ENCODE assay signal across 11 mouse cellular contexts in genomic region chr12:47163171-47163570, GRCm38 (mm10).
DNase-seq lines count a peak whose midpoint lies in the region; ATAC-seq and TF ChIP-seq lines count a peak whose summit lies in the region.
"Had no signal": no experiment of that assay in that cellular context is flagged by ENCODE, and none has a peak within 500 bp of the region (broad histone marks: within the 10 kb centered on the region; RNA-seq: fewer than 3 reads in every experiment).

No protein-coding gene starts in this region.

- no peak overlapping the region for H3K4me3 ChIP-seq in heart, embryonic 12.5 days
- H3K4me3 ChIP-seq in hindbrain, embryonic 11.5 days (ENCODE audit: low read depth, low read length) = no peak overlapping the region
- H3K4me3 ChIP-seq in midbrain, postnatal 0 days (ENCODE audit: low read depth, low read length) = no peak overlapping the region
- no peak overlapping the region for H3K4me3 ChIP-seq in kidney, embryonic 15.5 days (replicated peaks)
- H3K4me3 ChIP-seq: erythroblast, embryonic 14.5 days; lung, embryonic 15.5 days had no signal

- H3K4me1 ChIP-seq in heart, embryonic 12.5 days (replicated peaks) = no peaks in the 10 kb centered on the region
- H3K4me1 ChIP-seq in hindbrain, embryonic 11.5 days (replicated peaks; ENCODE audit: control insufficient read depth, insufficient read depth, low read length) = no peaks in the 10 kb centered on the region
- H3K4me1 ChIP-seq in midbrain, postnatal 0 days (ENCODE audit: insufficient read depth, low read length) = 0 out of 2 replicates have a peak, but pooled peaks cover 2% of the 10 kb centered on the region
- H3K4me1 ChIP-seq in kidney, embryonic 15.5 days = peaks cover 6% of the 10 kb centered on the region; the same call in 1 of the 2 replicates

- H3K9ac ChIP-seq in heart, embryonic 12.5 days = no peak overlapping the region
- H3K9ac ChIP-seq in hindbrain, embryonic 11.5 days (ENCODE audit: low read depth, low read length) = no peak overlapping the region
- H3K9ac ChIP-seq in midbrain, postnatal 0 days (replicated peaks; ENCODE audit: low read length, poor library complexity, severe bottlenecking) = peak overlapping the region; percentile 42; the same call in 1 of the 2 replicates
- no peak overlapping the region for H3K9ac ChIP-seq in kidney, embryonic 15.5 days
- H3K9ac ChIP-seq: lung, embryonic 15.5 days had no signal

- no peak for TF ChIP-seq CTCF in midbrain, postnatal 0 days (IDR thresholded peaks at IDR 0.05)

- 39% methylated on average over 1 of the region's 1 CpGs for WGBS in heart, embryonic 12.5 days
- WGBS in hindbrain, embryonic 11.5 days = 25% methylated on average over 1 of the region's 1 CpGs
- WGBS in midbrain, postnatal 0 days = 9% methylated on average over 1 of the region's 1 CpGs
- WGBS in kidney, embryonic 15.5 days = 38% methylated on average over 1 of the region's 1 CpGs

- no peaks in the 10 kb centered on the region for H3K9me3 ChIP-seq in heart, embryonic 12.5 days (replicated peaks)
- H3K9me3 ChIP-seq in hindbrain, embryonic 11.5 days (ENCODE audit: control insufficient read depth, low read length) = no peaks in the 10 kb centered on the region
- H3K9me3 ChIP-seq in midbrain, postnatal 0 days (ENCODE audit: low read length) = no peaks in the 10 kb centered on the region
- no peaks in the 10 kb centered on the region for H3K9me3 ChIP-seq in kidney, embryonic 15.5 days (replicated peaks)
- H3K9me3 ChIP-seq: lung, embryonic 15.5 days had no signal

- no peak overlapping the region for H3K27ac ChIP-seq in heart, embryonic 12.5 days (ENCODE audit: poor library complexity, severe bottlenecking)
- peak overlapping the region; percentile 39 for H3K27ac ChIP-seq in hindbrain, embryonic 11.5 days (ENCODE audit: low read depth, low read length)
- H3K27ac ChIP-seq in midbrain, postnatal 0 days (ENCODE audit: low read depth, low read length) = peak overlapping the region; percentile 38
- H3K27ac ChIP-seq in kidney, embryonic 15.5 days = no peak overlapping the region
- H3K27ac ChIP-seq: lung, embryonic 15.5 days had no signal

- peak overlapping the region; percentile 54 for H3K4me2 ChIP-seq in heart, embryonic 12.5 days
- H3K4me2 ChIP-seq in hindbrain, embryonic 11.5 days (replicated peaks; ENCODE audit: low read depth, low read length) = peak overlapping the region; percentile 19
- H3K4me2 ChIP-seq in midbrain, postnatal 0 days (ENCODE audit: low read depth, low read length, poor library complexity, severe bottlenecking) = no peak overlapping the region
- no peak overlapping the region for H3K4me2 ChIP-seq in kidney, embryonic 15.5 days
- H3K4me2 ChIP-seq: lung, embryonic 15.5 days had no signal

- no peak for ATAC-seq in heart, embryonic 12.5 days (ENCODE audit: insufficient number of reproducible peaks, low FRiP score)
- ATAC-seq in hindbrain, embryonic 11.5 days (ENCODE audit: low FRiP score) = peak; percentile 28; the same call in 1 of the 2 replicates
- ATAC-seq in midbrain, postnatal 0 days (ENCODE audit: low FRiP score) = no peak
- ATAC-seq in kidney, embryonic 15.5 days (replicated peaks; ENCODE audit: low FRiP score) = no peak

- H3K27me3 ChIP-seq in heart, embryonic 12.5 days (replicated peaks) = no peaks in the 10 kb centered on the region
- no peaks in the 10 kb centered on the region for H3K27me3 ChIP-seq in hindbrain, embryonic 11.5 days (ENCODE audit: control insufficient read depth, insufficient read depth, low read length)
- H3K27me3 ChIP-seq in midbrain, postnatal 0 days (ENCODE audit: insufficient read depth, low read length) = no peaks in the 10 kb centered on the region
- no peaks in the 10 kb centered on the region for H3K27me3 ChIP-seq in kidney, embryonic 15.5 days
- H3K27me3 ChIP-seq: lung, embryonic 15.5 days had no signal

- no peaks in the 10 kb centered on the region for H3K36me3 ChIP-seq in heart, embryonic 12.5 days
- no peaks in the 10 kb centered on the region for H3K36me3 ChIP-seq in hindbrain, embryonic 11.5 days (ENCODE audit: control insufficient read depth, insufficient read depth, low read length)
- no peaks in the 10 kb centered on the region for H3K36me3 ChIP-seq in midbrain, postnatal 0 days (ENCODE audit: insufficient read depth, low read length)
- no peaks in the 10 kb centered on the region for H3K36me3 ChIP-seq in kidney, embryonic 15.5 days
- H3K36me3 ChIP-seq: lung, embryonic 15.5 days had no signal

- intact Hi-C loops in gastrocnemius, postnatal 36 days (cut with DNase I) = no loop called here

- DNase-seq in heart, adult 8-10 months (ENCODE audit: low spot score) = no peak
- peak; percentile 8 for DNase-seq in brain, embryonic 18.5 days (ENCODE audit: low read depth, low spot score)
- DNase-seq in hindbrain, embryonic 11.5 days (ENCODE audit: low spot score) = peak; percentile 12
- peak; percentile 45 for DNase-seq in midbrain, postnatal 0 days (ENCODE audit: low spot score)
- DNase-seq in gastrocnemius, postnatal 36 days = no peak
- no peak for DNase-seq in left cerebral cortex, adult 18-20 months (ENCODE audit: low spot score in 2 of 2)
- DNase-seq: kidney, postnatal 25 days had no signal

Comparison
In these comparisons a context has a peak if more than half of its experiments do, and no peak if none do; other contexts are left out.
1. H3K27ac ChIP-seq: peak in hindbrain, embryonic 11.5 days (single experiment) and midbrain, postnatal 0 days (single experiment); none in heart, embryonic 12.5 days (single experiment) and kidney, embryonic 15.5 days (single experiment).
2. H3K4me2 ChIP-seq: peak in heart, embryonic 12.5 days (single experiment) and hindbrain, embryonic 11.5 days (single experiment); none in midbrain, postnatal 0 days (single experiment) and kidney, embryonic 15.5 days (single experiment).
3. DNase-seq: peak in brain, embryonic 18.5 days (single experiment), hindbrain, embryonic 11.5 days (single experiment) and midbrain, postnatal 0 days (single experiment); none in heart, adult 8-10 months (single experiment), gastrocnemius, postnatal 36 days (0 of 2) and left cerebral cortex, adult 18-20 months (0 of 2).